19 mouse cellular contexts compared by ENCODE assay signal in the genomic region with DNA sequence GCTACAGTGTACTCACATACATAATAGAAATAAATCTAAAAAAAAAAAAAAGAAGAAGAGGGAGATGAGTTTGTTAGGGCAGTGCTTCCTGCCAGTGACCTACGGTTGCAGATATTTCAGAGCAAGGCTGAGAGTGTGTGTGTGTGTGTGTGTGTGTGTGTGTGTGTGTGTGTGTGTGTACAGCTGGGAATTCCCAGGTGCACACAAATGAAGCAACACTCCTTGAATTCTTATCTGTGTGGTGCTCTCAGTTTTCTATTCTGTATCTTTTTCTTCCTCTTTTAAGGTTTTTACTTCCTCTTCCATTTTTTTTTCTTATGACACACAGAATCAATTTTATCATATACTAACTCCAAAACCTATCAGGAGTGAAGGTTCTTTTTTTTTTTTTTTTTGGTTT. TPM values are rescaled to one million over a fixed set of nuclear protein-coding genes. Genes with fewer than 3 reads are reported as not detected.
"Had no signal": no experiment of that assay in that cellular context is flagged by ENCODE, and none has a peak within 500 bp of the region (broad histone marks: within the 10 kb centered on the region; RNA-seq: fewer than 3 reads in every experiment).

No protein-coding gene starts in this region.

- H3K4me1 ChIP-seq: liver, embryonic 13.5 days; megakaryocyte, embryonic 14.5 days; midbrain, embryonic 10.5 days; midbrain, embryonic 13.5 days; neural tube, embryonic 13.5 days had no signal

- ATAC-seq: midbrain, embryonic 13.5 days; midbrain, embryonic 16.5 days had no signal

- H3K4me3 ChIP-seq: liver, embryonic 13.5 days; megakaryocyte, embryonic 14.5 days; midbrain, embryonic 10.5 days; midbrain, embryonic 13.5 days; myocyte; neural tube, embryonic 13.5 days had no signal

- DNase-seq: kidney, adult 18-20 months; kidney, adult 9 months; kidney, postnatal 14 days; kidney, postnatal 4 days; layer of hippocampus, adult 9-11 months; liver, embryonic 13.5 days; lung, adult 2 months; retina, postnatal 1 day; thymus, adult 2 months; thymus, postnatal 25 days had no signal

- H3K9ac ChIP-seq: liver, embryonic 13.5 days; midbrain, embryonic 13.5 days; neural tube, embryonic 13.5 days had no signal

- H3K27me3 ChIP-seq: liver, embryonic 13.5 days; megakaryocyte, embryonic 14.5 days; midbrain, embryonic 13.5 days; neural tube, embryonic 13.5 days had no signal

- H3K27ac ChIP-seq: liver, embryonic 13.5 days; macrophage; midbrain, embryonic 10.5 days; midbrain, embryonic 13.5 days; neural tube, embryonic 13.5 days; stomach, postnatal 0 days had no signal

- H3K9me3 ChIP-seq: liver, embryonic 13.5 days; midbrain, embryonic 10.5 days; midbrain, embryonic 13.5 days; neural tube, embryonic 13.5 days had no signal

RNA-seq across cellular contexts. Expression of a gene that starts 19.6 kb away (rescaled TPM):
- total RNA-seq: left cerebral cortex, postnatal 10 days had no signal
